Mouse (Mus musculus): ENCODE measurements around the gene Alpl.

GRCm38 (mm10) chr4:137724766-137725165 lies 71.4 kb downstream of the Alpl start:
- TF ChIP-seq POLR2A (IDR thresholded peaks at IDR 0.05; ENCODE audit: control insufficient read depth in 1 of 2, insufficient read depth in 1 of 2, low read depth in 1 of 2, low read length in 2 of 2, poor library complexity in 1 of 2) (no peak), ETS1 (IDR thresholded peaks at IDR 0.05; ENCODE audit: low read depth, low read length) (no peak), CTCF (IDR thresholded peaks at IDR 0.05 in 2 of 3, conservative IDR thresholded peaks at IDR 0.05 in 1 of 3; ENCODE audit: control insufficient read depth in 1 of 3, insufficient read depth in 1 of 3, low read depth in 2 of 3, low read length in 3 of 3, poor library complexity in 1 of 3, severe bottlenecking in 1 of 3) (peak; percentile 69 to 82 (median 78)), NELFE (IDR thresholded peaks at IDR 0.05; ENCODE audit: low read depth, low read length) (no peak)
